Mouse (Mus musculus) ES-E14 (cell line): ENCODE measurements at regions not wholly inside any gene's neighbourhood (a gene's known extent, or its start where the extent isn't known, plus 50 kb on each side); places are given as distances from the start of the nearest gene placed in this dataset.

ENCODE experiments used
- HCFC1 ChIP-seq: IDR thresholded peaks from 2 replicates; pipeline ENCODE4 v1.6.1; 2012; ENCODE audit warnings: low read length, inconsistent platforms, borderline replicate concordance; ENCODE audit not compliant: insufficient read depth
- MAFK ChIP-seq: IDR thresholded peaks from 2 replicates; pipeline ENCODE4 v1.6.1; 2014; ENCODE audit warnings: mild to moderate bottlenecking, low read depth, low read length, inconsistent platforms; ENCODE audit not compliant: insufficient read depth

DNA sequence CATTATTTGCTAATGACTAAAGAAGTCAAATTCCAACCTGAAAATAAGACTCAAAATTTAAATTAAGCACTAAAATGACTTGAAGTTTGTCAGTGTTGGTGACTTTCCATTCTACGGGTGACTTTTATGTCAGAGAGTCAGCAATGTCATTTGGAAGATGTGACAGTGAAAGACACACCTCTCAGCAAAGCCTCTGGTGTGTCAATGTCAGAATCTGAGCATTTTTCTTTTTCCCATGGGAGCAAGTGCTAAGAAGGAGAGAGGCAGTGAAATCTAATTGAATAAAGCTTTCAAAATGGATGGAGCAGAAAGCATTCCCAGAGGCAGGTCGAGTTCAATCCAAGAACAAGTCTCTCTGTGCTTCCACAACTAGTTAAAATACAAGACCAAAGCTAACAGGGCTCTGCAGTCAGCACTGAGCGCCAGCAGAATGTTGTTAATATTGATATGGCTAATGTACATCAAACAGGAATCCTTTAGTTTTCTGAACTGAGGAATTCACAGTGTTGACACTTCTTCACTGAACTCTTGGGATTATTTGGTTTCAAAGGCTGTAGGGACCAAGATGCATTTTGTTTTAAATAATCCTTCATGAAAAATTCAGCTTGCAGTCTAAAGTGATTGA is 170.4 kb upstream of the Megf9 start:
- TF ChIP-seq MAFK (no peak), HCFC1 (no peak)
